1 mouse cellular context compared by ENCODE assay signal in genomic region chr1:106799931-106800330, GRCm38 (mm10).
TF ChIP-seq lines count a peak whose summit lies in the region.

No protein-coding gene starts in this region.

TF ChIP-seq in MEL, 35 proteins besides CTCF, POLR2A, EP300 and RAD21:
- TF ChIP-seq SMC3 (IDR thresholded peaks at IDR 0.05; ENCODE audit: low read depth, low read length) (peak; percentile 40), UBTF (IDR thresholded peaks at IDR 0.05; ENCODE audit: borderline replicate concordance, insufficient read depth, low read depth, low read length) (no peak)
